Comparison of ENCODE assay signal across 9 mouse cellular contexts in the genomic region with DNA sequence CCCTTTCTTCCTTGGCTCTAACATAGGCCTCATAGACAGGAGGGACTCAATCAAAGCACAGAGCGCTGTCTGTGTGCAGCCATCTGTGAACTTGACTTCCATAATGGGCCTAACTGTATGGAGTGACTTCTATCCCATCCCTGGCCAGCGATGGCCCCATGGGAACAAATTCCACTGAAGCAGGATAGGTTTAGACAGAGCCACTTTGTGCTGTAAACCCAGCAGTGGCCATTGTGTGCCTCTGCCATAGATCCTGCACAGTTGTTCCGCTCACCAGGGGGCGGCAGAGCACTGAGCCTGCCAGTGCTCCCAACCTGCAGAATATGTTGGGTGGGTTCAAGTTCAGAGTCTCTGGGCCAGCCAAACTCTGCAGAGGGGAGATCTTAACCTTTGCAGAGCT. TPM values are rescaled to one million over a fixed set of nuclear protein-coding genes. Genes with fewer than 3 reads are reported as not detected.
DNase-seq lines count a peak whose midpoint lies in the region; ATAC-seq and TF ChIP-seq lines count a peak whose summit lies in the region.
"Had no signal": no experiment of that assay in that cellular context is flagged by ENCODE, and none has a peak within 500 bp of the region (broad histone marks: within the 10 kb centered on the region; RNA-seq: fewer than 3 reads in every experiment).

No protein-coding gene starts in this region.

- no peak overlapping the region for H3K27ac ChIP-seq in hindbrain, embryonic 11.5 days (ENCODE audit: low read depth, low read length)
- no peak overlapping the region for H3K27ac ChIP-seq in hindbrain, embryonic 14.5 days
- no peak overlapping the region for H3K27ac ChIP-seq in spleen, adult 2 months (ENCODE audit: insufficient read depth, low read length)
- no peak overlapping the region for H3K27ac ChIP-seq in embryonic fibroblast, embryonic 13.5 days (ENCODE audit: insufficient read depth, low read length)
- H3K27ac ChIP-seq in forebrain, embryonic 14.5 days (ENCODE audit: low read depth, low read length), result no peak overlapping the region

- H3K9me3 ChIP-seq in hindbrain, embryonic 11.5 days (ENCODE audit: control insufficient read depth, low read length), result no peaks in the 10 kb centered on the region
- H3K9me3 ChIP-seq in hindbrain, embryonic 14.5 days (ENCODE audit: control insufficient read depth, low read length), result no peaks in the 10 kb centered on the region
- H3K9me3 ChIP-seq in forebrain, embryonic 14.5 days (replicated peaks; ENCODE audit: control insufficient read depth, low read length), result no peaks in the 10 kb centered on the region
- H3K9me3 ChIP-seq: megakaryocyte, embryonic 14.5 days had no signal

- DNase-seq in hindbrain, embryonic 11.5 days (ENCODE audit: low spot score), result peak; percentile 41
- DNase-seq in hindbrain, embryonic 14.5 days (ENCODE audit: low spot score), result no peak
- peak in 1 of 2 experiments; percentile 21 for DNase-seq in spleen, adult 2 months (ENCODE audit: low read depth in 1 of 2, low spot score in 2 of 2)
- no peak for DNase-seq in spleen, postnatal 4 days (ENCODE audit: low spot score in 2 of 2)
- DNase-seq in thymus, postnatal 0 days (ENCODE audit: low spot score), result peak; percentile 18
- DNase-seq in forebrain, embryonic 14.5 days (ENCODE audit: low spot score), result no peak

- H3K4me1 ChIP-seq in hindbrain, embryonic 11.5 days (replicated peaks; ENCODE audit: control insufficient read depth, insufficient read depth, low read length), result no peaks in the 10 kb centered on the region
- no peaks in the 10 kb centered on the region for H3K4me1 ChIP-seq in hindbrain, embryonic 14.5 days (replicated peaks; ENCODE audit: control insufficient read depth, insufficient read depth, low read length)
- H3K4me1 ChIP-seq in spleen, adult 2 months (ENCODE audit: control insufficient read depth, insufficient read depth, insufficient read length), result peaks cover 15% of the 10 kb centered on the region; the same call in 1 of the 2 replicates
- H3K4me1 ChIP-seq in embryonic fibroblast, embryonic 13.5 days (ENCODE audit: control insufficient read depth, insufficient read depth, low read length), result peaks cover 18% of the 10 kb centered on the region
- no peaks in the 10 kb centered on the region for H3K4me1 ChIP-seq in forebrain, embryonic 14.5 days (ENCODE audit: control insufficient read depth, insufficient read depth, low read length)

- no peak overlapping the region for H3K9ac ChIP-seq in hindbrain, embryonic 11.5 days (ENCODE audit: low read depth, low read length)
- no peak overlapping the region for H3K9ac ChIP-seq in hindbrain, embryonic 14.5 days
- no peak overlapping the region for H3K9ac ChIP-seq in forebrain, embryonic 14.5 days (ENCODE audit: low read length)

- peaks cover 22% of the 10 kb centered on the region; the same call in 1 of the 2 replicates for H3K36me3 ChIP-seq in hindbrain, embryonic 11.5 days (ENCODE audit: control insufficient read depth, insufficient read depth, low read length)
- peaks cover 84% of the 10 kb centered on the region for H3K36me3 ChIP-seq in hindbrain, embryonic 14.5 days (replicated peaks; ENCODE audit: control insufficient read depth, insufficient read depth)
- peaks cover 38% of the 10 kb centered on the region for H3K36me3 ChIP-seq in spleen, adult 2 months (ENCODE audit: control insufficient read depth, insufficient read depth, low read length)
- H3K36me3 ChIP-seq in forebrain, embryonic 14.5 days (ENCODE audit: control insufficient read depth, insufficient read depth, low read length), result peaks cover 78% of the 10 kb centered on the region

- no peak overlapping the region for H3K4me2 ChIP-seq in hindbrain, embryonic 11.5 days (replicated peaks; ENCODE audit: low read depth, low read length)
- no peak overlapping the region for H3K4me2 ChIP-seq in hindbrain, embryonic 14.5 days (replicated peaks)
- H3K4me2 ChIP-seq in forebrain, embryonic 14.5 days (ENCODE audit: low read length), result no peak overlapping the region

- H3K27me3 ChIP-seq in hindbrain, embryonic 11.5 days (ENCODE audit: control insufficient read depth, insufficient read depth, low read length), result no peaks in the 10 kb centered on the region
- H3K27me3 ChIP-seq in hindbrain, embryonic 14.5 days (ENCODE audit: control insufficient read depth, insufficient read depth, low read length), result no peaks in the 10 kb centered on the region
- no peaks in the 10 kb centered on the region for H3K27me3 ChIP-seq in spleen, adult 2 months (ENCODE audit: control insufficient read depth, insufficient read depth, low read length)
- H3K27me3 ChIP-seq in forebrain, embryonic 14.5 days (replicated peaks; ENCODE audit: control insufficient read depth, insufficient read depth, low read length), result no peaks in the 10 kb centered on the region
- H3K27me3 ChIP-seq: megakaryocyte, embryonic 14.5 days had no signal

- 84% methylated on average over 4 of the region's 4 CpGs for WGBS in hindbrain, embryonic 11.5 days
- WGBS in hindbrain, embryonic 14.5 days, result 72% methylated on average over 4 of the region's 4 CpGs
- WGBS in spleen, adult 2 months, result 89% methylated on average over 4 of the region's 4 CpGs
- 90% methylated on average over 4 of the region's 4 CpGs for WGBS in forebrain, embryonic 14.5 days

- no peak for ATAC-seq in hindbrain, embryonic 11.5 days (ENCODE audit: low FRiP score)
- ATAC-seq in hindbrain, embryonic 14.5 days (ENCODE audit: low FRiP score), result no peak
- no peak for ATAC-seq in forebrain, embryonic 14.5 days
- ATAC-seq in frontal cortex, adult (ENCODE audit: low TSS enrichment), result no peak

- peak; percentile 39; the same call in 1 of the 2 replicates for TF ChIP-seq CTCF in spleen, adult 2 months (IDR thresholded peaks at IDR 0.05; ENCODE audit: extremely low read depth, insufficient read depth, insufficient read length, insufficient replicate concordance)
- TF ChIP-seq CTCF in embryonic fibroblast, embryonic 13.5 days (IDR thresholded peaks at IDR 0.05; ENCODE audit: borderline replicate concordance, insufficient read depth, low read length), result peak; percentile 59

- TF ChIP-seq POLR2A in spleen, adult 2 months (IDR thresholded peaks at IDR 0.05; ENCODE audit: low read depth, low read length), result no peak
- TF ChIP-seq POLR2A in embryonic fibroblast, embryonic 13.5 days (IDR thresholded peaks at IDR 0.05; ENCODE audit: low read depth, low read length), result no peak

- H3K4me3 ChIP-seq in hindbrain, embryonic 11.5 days (ENCODE audit: low read depth, low read length), result no peak overlapping the region
- H3K4me3 ChIP-seq in hindbrain, embryonic 14.5 days (replicated peaks; ENCODE audit: low read length), result no peak overlapping the region
- no peak overlapping the region for H3K4me3 ChIP-seq in spleen, adult 2 months (ENCODE audit: extremely low read depth, insufficient read depth, insufficient read length)
- H3K4me3 ChIP-seq in embryonic fibroblast, embryonic 13.5 days (ENCODE audit: insufficient read depth, low read length), result no peak overlapping the region
- H3K4me3 ChIP-seq in forebrain, embryonic 14.5 days (ENCODE audit: low read depth, low read length), result no peak overlapping the region
- H3K4me3 ChIP-seq: megakaryocyte, embryonic 14.5 days had no signal

RNA-seq across cellular contexts. Expression of a gene that starts 43.8 kb away (rescaled TPM):
- polyA plus RNA-seq in hindbrain, embryonic 11.5 days (2014; fragmentation: Nextera tagmentation; extraction: Ambion mirVana), result not detected in 2 replicates
- 0.20 and 0.36 TPM in 2 replicates for polyA plus RNA-seq in hindbrain, embryonic 14.5 days (2014; fragmentation: Nextera tagmentation; extraction: Ambion mirVana)
- 0.26 and 0.81 TPM in 2 replicates for polyA plus RNA-seq in spleen, adult 2 months (2012; rRNA removed)
- not detected in 2 replicates for polyA plus RNA-seq in embryonic fibroblast, embryonic 13.5 days (2011; ENCODE audit: insufficient read length, low read depth, missing spikeins)
- 0.19 TPM in 1 of 2 replicates, not detected in the other for polyA plus RNA-seq in thymus, postnatal 0 days (2015; fragmentation: Nextera tagmentation; extraction: Ambion mirVana)
- not detected in 2 replicates for polyA plus RNA-seq in forebrain, embryonic 14.5 days (2014; fragmentation: Nextera tagmentation; extraction: Ambion mirVana)

RNA-seq across cellular contexts. Expression of a gene that starts 51.4 kb away (rescaled TPM):
- not detected in 2 replicates for polyA plus RNA-seq in hindbrain, embryonic 11.5 days (2014; fragmentation: Nextera tagmentation; extraction: Ambion mirVana)
- polyA plus RNA-seq in hindbrain, embryonic 14.5 days (2014; fragmentation: Nextera tagmentation; extraction: Ambion mirVana), result not detected in 2 replicates
- not detected in 2 replicates for polyA plus RNA-seq in spleen, adult 2 months (2012; rRNA removed)
- not detected in 2 replicates for polyA plus RNA-seq in embryonic fibroblast, embryonic 13.5 days (2011; ENCODE audit: insufficient read length, low read depth, missing spikeins)
- polyA plus RNA-seq in thymus, postnatal 0 days (2015; fragmentation: Nextera tagmentation; extraction: Ambion mirVana), result not detected in 2 replicates
- polyA plus RNA-seq in forebrain, embryonic 14.5 days (2014; fragmentation: Nextera tagmentation; extraction: Ambion mirVana), result not detected in 2 replicates

Comparison
In these comparisons a context has a peak if more than half of its experiments do, and no peak if none do; other contexts are left out.
1. DNase-seq: peak in hindbrain, embryonic 11.5 days (single experiment) and thymus, postnatal 0 days (single experiment); none in hindbrain, embryonic 14.5 days (single experiment), spleen, postnatal 4 days (0 of 2) and forebrain, embryonic 14.5 days (single experiment).